Mouse (Mus musculus): ENCODE measurements at regions not wholly inside any gene's neighbourhood (a gene's known extent, or its start where the extent isn't known, plus 50 kb on each side); places are given as distances from the start of the nearest gene placed in this dataset.

DNA sequence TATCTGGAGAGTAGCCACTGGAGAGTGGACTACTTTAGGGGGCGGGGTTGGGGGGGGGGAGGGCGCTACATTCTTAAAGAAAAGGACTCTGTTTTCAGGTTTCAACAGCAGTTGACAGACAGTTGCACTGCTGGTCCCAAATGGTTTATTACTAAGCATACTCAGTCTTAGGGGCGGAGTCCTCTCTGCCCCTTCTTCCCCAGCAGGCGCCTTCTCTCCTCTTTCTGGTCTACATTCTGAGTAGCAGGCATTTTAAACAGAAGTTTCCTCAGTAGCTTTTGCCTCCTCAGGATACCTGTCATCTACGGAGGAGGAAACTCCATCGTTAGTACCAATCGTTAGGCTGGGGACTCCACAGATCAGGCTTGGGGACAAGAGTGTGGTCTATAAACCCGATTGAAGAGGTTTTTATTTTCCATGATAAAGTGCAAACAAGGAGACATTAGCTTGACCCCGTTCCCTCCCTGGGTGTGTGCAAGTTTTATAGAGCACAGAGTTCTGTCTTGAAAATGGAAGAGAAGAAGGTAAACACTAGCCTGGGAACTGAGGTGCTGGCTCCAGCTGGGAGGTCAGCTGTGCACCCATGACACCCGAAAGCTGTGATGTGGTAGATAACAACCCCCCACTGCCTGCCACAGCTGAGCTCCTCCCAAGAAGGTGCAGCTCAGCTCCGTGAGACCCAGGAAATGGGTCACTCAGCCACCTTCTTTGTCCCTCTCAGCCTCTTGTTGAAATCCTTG lies 107.8 kb downstream of the Btg1 start:
- in situ Hi-C loops (cut with MboI, MseI) = no loop called here

DNA sequence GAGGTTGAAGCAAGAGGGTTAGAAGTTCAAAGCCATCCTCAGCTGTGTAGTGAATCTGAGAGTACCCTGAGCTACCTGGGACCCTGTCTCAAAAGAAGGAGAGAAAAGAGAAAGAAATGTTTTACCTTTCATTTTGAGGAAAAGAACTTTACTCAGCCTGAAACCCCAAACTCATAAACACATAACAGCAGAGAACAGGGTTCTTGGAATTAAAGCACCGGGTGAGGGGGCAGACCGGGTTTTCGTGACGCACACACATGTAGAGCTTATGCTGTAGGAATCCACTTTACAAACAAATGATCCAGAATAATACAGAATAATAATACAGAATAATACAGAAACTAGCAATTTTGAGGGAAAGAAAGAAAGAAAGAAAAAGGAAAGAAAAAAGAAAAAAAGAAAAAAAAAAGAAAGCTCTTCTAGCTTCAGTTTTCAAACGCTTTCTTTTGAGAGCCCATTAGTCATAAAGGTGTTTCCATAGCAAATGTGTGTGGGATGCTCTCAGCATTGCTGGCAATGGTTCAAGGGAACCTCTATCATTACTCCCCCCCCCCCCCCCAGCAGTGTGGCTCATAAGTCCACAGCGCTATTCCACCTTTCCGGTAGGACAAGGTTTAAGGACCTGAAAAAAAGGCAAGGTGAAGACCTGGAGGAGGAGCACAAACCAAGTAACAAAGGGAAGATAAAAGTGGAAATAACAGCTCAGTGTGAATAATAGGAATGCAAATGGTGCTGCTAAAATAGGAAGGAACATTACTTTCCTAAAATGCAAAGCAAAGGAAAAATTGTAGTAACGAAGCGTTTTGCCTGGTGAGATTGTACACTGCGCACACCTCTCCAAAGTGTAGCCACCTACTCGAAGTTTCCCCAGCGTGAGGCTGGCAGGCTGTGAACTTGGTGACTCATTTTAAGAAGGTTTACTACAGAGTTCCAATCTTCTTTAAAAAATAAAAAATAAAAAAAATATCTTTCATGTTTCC lies 110.3 kb downstream of the Btg1 start:
- in situ Hi-C loops (cut with MboI, MseI) = no loop called here

DNA sequence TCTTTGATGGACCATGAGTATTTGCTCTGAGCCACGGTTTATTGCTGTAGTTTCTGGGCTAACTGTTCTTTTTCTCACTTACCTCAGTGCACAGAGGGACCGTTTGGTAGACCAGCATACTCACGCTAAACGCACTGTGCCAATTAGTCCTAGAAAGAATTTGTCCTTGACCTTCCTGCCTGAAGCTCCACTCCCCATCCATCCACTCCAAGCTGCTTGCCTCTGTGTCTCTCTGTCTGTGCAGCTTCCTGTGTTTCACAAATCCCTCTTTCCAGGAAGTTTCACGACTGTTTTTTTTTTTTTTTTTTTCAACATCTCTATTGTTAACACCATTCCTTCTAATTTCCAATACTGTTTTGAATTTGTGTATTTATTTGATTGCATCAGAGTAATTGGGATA lies 116.8 kb downstream of the Btg1 start:
- in situ Hi-C loops (cut with MboI, MseI) = loop anchor here (5.0 to 10.0 kb wide), 3 partner anchors 76 to 581 kb away; no protein-coding TSS in a partner anchor

DNA sequence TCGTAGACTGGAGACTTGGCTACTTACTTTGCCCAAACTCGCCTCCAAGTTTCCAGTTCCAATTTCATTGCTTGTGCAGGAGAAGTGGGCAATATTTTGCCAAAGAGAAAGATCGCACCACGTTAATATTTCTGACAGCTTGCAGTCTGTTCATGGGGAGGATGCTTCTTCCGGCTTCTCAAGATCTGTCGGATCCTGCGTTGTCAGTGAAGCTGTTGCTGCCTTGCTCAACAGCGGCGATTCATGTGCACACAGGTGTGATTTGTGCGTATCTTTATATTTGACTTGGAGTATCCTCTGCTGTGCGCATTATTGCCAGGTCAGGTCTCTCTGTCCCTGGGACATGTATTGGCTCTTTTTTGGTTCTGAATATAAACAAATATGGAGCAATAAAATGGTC lies 118.3 kb downstream of the Btg1 start:
- in situ Hi-C loops (cut with MboI, MseI) = loop anchor here (10.0 kb wide), 2 partner anchors 100 to 580 kb away; no protein-coding TSS in a partner anchor

DNA sequence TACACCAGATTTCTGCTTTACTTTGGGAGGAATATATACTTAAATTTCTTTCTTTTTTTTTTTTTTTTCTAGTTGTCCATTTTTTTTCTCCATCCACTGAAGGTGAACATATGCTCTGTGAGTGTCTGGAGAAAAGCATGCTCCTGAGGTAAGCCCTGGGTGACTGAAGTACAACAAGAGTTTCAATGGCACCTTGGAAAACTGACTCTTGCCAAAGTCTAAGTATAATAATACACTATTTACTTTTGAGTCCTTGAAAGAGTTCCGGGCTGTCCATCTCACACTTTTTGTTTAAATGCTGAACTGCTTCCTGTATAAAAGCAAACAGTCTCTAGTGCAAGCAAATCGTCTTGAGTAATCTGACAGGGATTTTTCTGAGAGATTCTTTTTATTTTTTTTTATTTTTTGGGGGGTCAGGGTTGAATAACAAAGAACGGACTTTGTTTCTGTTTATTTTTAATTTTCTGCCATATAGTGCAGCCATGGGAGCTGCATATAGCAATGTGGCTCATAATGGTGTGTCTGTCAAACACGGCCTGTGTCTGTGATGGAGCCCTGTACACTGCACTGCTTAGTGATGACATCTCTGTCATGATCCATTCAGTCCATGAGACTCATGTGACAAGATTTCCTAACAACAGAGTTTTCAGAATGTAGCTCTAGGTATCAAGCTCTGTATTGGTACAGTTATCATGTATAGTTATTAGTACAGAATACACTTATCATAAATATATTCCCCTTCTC lies 119.3 kb downstream of the Btg1 start:
- in situ Hi-C loops (cut with MboI, MseI) = loop anchor here (10.0 kb wide), 2 partner anchors 101 to 579 kb away; no protein-coding TSS in a partner anchor

DNA sequence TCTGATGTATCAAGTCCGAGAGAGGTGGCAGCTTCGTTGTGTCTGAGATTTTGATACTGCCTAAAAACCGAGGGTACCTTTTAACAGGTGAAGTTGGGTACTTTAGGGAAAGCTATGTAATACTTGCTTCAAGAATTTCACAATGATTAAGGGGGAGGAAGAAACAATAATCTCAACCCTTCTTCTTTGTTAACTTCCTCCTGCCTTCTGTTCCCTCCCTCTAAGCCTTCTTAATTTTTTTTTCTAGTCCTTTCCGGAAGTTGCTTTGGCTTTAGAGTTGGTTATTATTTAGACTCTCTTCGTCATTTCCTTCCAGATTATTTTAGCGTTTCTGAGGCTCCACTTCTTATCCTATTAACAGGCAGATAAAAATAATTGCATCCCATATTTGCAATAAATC lies 121.2 kb downstream of the Btg1 start:
- in situ Hi-C loops (cut with MboI, MseI) = loop anchor here (10.0 kb wide), 2 partner anchors 103 to 577 kb away; no protein-coding TSS in a partner anchor

DNA sequence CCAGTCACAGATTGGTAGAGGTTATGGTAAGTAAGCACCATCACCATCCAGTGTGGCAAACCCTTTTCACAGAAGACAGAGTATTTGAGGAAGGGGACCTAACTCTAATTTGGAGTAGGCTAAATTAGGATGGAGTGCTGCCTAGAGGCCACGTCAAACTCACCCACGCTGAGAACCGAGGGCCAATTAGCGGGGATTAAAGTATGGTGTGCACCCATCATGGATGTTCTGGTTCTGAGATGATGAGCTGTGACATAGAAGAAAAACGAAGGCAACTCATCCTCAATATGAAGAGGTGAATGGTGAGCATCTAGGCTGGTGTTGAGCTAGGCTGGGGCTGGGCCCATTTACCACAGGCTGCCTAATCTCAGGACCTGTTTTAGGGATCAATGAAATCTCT lies 121.8 kb downstream of the Btg1 start:
- in situ Hi-C loops (cut with MboI, MseI) = loop anchor here (10.0 kb wide), 2 partner anchors 104 to 576 kb away; no protein-coding TSS in a partner anchor

DNA sequence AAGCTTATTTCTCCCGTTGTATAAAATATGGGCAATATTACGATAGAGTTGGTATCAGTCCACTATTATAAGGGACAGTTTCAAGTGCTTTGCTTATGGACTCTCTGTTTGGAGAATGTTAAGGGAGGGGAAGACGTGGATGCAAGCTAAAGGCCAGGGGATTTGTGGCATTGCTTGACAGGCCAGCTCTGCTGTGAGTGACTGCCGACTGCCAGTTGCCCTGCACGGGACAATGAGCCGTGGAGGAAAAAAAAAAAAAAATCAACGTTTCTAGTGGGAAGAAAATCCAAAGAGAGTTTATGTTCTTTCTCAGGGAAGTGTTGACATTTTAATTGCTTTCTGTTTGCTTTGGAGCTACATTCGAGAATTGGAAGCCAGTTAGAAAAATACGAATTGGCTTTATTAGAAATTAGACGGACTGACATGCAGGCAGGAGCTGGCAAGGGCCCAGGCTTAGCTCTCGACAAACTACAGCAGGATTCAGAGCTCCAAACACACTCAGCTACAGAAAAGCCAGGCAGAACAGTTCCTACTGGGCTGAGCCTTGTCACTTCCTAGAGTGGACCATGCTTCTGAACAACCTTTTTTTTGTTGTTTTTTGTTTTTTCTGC lies 127.5 kb downstream of the Btg1 start:
- in situ Hi-C loops (cut with MboI, MseI) = loop anchor here (10.0 kb wide), 1 partner anchor 261 kb away; no protein-coding TSS in a partner anchor

DNA sequence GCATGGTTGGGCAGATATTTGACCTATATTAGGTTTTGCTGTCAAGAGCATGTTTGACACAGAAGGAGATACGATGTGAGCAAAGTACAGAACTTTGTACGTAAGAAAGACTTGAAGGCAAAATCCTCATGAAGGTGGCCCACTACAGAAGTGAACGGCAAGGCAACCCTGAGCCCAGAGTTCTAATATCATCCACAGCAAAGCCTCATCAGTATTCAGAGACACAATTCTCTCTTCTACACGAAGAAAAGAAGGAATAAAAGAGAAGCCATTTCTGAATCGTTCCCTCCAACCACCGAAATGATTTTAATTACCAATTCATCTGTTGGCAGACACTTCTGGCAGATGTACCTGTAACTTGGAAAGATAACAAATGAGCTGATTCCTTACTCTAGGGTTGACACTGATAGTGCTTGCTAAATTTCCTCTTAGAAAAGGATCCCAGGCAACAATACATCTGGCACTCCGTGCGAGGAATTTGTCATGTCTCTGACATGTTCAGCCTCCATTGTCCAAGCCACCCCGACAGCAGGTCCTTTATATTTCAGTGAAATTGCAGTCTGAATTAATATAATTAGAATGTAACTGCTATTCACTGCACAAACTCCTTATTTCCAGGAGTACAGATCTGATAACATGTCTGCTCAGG lies 130.3 kb downstream of the Btg1 start:
- in situ Hi-C loops (cut with MboI, MseI) = loop anchor here (10.0 kb wide), 1 partner anchor 258 kb away; no protein-coding TSS in a partner anchor

DNA sequence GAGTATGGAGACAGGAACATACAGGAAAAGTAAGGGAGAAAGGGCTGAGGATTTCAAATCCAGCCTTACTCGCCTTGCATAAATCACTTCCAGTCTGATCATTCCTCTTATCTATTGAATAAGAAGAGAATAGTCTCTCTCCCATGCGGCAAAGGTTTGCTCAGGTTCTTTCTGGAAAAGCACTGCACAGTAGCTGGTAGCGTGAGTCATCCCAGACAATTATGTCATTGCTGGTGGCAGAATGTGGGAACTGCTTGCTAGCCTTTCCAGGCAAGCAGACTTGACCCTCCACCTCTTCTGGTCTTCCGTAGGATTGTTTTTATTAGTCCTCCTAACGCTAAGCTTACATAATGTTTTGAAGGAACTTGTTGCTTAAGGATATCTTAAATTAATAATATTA lies 134.1 kb downstream of the Btg1 start:
- in situ Hi-C loops (cut with MboI, MseI) = loop anchor here (5.0 kb wide), 1 partner anchor 54 kb away; no protein-coding TSS in a partner anchor

DNA sequence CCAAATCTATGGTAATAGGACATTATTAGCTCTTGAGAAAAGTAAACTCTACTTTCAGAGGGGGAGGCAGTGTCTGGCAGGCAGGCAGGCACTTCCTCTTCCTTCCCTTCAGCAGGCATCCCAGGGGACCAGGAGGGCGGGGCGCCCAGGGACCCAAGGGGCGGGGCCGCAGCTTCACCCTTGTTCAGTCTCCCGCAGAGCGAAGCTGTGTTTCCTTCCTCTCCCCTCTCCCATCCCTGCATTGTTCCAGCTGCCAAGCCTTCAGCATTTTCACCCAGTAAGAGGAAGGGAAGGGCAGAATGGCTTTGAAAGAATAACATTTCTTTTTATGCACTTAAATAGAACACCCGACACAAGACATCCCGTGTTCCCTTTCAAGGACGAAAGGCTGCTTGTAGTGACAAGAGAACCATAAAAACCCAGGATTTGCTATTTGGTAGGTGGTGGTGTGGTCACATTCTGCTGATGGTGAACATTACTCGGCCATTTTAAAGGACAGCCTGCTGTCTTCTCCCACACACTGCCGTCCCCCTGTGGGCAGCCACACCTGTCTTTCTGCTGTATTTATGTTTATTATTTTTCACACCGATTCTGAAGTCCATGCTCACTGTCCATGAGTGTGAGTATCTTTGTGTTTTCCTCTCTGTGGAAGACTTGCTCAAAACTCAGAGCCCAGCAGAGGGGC lies 134.9 kb downstream of the Btg1 start:
- in situ Hi-C loops (cut with MboI, MseI) = loop anchor here (5.0 kb wide), 1 partner anchor 54 kb away; no protein-coding TSS in a partner anchor

DNA sequence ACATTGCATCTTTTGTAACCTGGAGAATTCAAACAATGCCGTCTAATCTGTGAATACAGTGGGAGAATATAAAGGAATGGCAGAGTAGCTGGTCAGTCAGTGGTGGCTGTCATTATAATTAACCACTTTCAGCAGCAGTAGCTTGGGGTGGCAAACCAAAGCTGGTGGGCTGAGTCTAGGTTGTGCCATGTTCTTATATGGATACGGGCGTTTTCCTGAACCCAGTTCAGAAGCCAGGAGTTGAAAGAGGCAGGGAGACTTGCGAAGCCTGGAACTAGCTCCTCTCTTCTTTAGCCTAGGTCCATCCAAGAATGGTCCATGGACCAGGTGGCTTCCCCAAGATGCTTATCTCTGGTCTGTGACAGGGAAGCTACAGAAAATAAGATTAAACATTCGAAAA lies 135.7 kb downstream of the Btg1 start:
- in situ Hi-C loops (cut with MboI, MseI) = loop anchor here (5.0 kb wide), 1 partner anchor 55 kb away; no protein-coding TSS in a partner anchor

DNA sequence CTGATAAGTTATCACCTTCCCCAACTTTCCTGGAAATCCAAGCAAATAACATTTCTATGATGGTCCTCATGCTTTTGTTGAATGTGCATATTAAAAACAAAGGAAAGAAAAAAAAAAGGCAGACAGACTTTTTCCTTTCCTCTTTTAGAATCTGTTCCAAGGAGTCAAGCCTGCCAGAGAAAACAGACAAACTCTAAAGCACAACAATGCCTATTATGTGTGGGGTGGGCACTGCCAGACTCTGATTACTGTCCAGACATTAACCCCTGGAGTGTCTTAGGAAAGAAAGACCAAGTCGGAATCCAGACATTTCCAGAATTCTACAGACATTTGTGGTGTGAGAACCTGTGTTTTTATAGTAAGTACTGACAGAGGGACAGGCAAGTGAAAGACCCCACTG lies 136.7 kb downstream of the Btg1 start:
- in situ Hi-C loops (cut with MboI, MseI) = loop anchor here (5.0 kb wide), 1 partner anchor 56 kb away; no protein-coding TSS in a partner anchor

DNA sequence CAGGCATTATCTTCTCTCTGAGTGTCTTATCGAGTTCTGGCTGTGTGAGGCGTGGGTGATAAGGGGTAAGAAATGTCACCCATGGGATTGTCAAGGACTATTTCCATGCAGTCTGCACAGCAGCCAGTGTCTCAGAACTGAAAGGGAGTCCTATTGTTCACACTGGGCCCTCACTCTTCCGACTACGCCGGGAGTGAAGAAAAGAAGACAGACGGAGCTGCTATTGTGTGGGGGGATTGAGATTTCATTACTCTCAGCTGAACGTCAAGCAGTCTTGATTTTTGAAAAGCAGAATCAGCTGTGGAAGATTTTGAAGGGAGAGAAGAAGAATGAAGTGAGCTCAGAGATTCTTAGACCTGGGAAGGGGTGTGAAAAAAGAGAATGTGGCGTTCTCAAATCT lies 138.9 kb downstream of the Btg1 start:
- in situ Hi-C loops (cut with MboI, MseI) = no loop called here

DNA sequence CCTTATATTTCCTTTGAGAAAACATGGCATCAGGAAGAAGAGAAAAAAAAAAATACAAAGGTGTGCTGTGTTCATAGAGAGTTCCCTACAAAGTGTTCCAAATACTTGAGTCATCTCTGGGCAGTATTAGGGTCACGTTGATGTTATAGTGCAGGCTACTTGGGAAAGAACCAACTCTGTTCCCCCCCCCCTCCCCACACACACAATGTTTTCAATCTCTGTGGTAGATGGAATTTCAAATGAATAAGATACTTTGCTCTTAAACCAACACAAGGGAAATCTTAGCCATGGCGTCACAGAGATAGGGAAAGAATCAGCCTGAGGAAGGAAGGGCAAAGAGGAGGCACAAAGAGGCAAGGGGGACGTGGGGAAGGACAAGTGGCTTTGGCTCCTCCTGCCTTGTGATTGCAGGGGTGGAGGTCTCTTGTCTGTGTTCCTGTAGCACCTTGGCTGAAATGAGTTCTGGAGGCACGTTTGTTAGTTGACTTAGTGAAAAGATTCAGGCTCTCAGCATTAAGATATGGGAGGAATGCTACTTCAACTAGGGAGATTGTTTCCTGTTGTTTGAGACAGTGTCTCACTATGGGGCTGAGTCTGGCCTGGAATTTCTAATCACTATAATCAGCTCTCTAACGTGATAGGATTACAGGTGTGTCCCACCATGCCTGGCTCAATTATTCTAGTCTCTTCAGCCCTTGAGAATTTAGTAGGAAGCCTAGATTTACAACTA lies 139.7 kb downstream of the Btg1 start:
- in situ Hi-C loops (cut with MboI, MseI) = no loop called here

DNA sequence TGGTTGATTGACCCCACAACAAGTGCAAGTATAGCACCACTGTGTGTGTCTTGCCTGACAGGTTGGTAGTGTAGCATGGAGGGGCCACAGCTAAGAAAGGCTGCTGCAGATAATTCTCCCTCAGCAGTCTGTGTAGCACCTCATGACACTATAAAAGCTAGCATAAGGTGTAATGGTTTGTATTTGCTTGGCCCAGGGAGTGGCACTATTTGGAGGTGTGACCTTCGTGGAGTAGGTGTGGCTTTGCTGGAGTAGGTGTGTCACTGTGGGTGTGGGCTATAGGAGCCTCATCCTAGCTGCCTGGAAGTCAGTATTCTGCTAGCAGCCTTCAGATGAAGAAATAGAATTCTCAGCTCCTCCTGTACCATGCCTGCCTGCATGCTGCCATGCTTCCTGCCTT lies 140.5 kb downstream of the Btg1 start:
- in situ Hi-C loops (cut with MboI, MseI) = no loop called here

DNA sequence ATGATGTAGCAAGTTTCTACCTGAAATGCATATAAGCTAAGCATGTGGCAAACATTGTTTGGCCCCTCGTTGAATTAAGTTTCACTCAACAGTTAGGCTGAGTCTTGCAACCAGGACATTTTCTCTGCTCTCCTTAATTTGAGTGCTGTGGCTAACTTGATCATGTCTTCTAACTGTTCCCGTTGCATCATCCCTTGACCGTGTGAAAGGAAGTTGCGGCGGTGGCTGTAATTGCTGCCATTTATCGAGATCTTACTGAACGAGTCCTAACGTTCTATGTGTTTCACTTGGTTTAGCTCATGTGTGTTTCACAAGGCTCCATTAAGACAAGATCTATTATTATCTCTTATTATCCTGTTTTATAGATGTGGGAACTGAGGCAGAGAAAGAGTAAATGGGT lies 144.8 kb downstream of the Btg1 start:
- in situ Hi-C loops (cut with MboI, MseI) = loop anchor here (10.0 kb wide), 1 partner anchor 373 kb away; no protein-coding TSS in a partner anchor

DNA sequence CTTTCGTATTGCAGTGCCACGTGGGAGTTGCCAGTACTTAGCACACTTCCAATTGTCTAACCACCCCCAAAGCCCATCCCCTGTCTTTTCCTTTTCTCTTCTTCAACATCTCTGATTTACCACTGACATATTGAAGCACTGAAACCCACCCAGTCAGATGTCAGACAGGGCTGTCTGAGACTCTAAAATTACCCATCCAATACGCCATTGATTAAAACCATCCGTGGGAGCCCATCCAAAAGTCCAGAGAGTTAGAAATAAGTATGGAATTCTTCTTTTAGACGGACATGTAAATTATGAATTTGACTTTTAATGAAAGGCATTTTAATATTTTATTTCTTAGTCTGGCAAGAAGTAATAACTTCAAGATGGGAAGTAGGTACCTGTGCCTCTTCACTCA lies 148.8 kb downstream of the Btg1 start:
- in situ Hi-C loops (cut with MboI, MseI) = loop anchor here (10.0 kb wide), 1 partner anchor 369 kb away; no protein-coding TSS in a partner anchor

DNA sequence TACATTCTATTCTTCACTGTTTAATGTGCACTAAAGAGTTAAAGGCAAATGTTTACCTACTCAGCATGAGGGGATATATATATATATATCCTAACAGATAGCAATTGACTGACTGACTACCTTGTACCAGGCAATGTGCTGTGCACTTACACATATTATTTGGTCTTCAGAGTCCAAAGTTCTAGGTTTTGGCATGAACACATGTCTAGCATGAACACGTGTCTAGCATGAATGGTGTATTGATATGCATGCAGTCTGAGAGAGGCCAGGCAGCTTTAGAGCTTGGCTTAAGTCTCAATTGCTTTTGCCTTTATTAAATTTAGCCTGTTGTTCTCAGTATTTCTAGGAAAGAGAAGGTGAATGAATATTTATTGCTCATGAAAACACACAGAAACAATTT lies 161.4 kb downstream of the Btg1 start:
- in situ Hi-C loops (cut with MboI, MseI) = no loop called here
